ENCODE assay signal across 17 mouse cellular contexts in genomic region chr1:64516593-64516992, GRCm38 (mm10).
"Had no signal": no experiment of that assay in that cellular context is flagged by ENCODE, and none has a peak within 500 bp of the region (broad histone marks: within the 10 kb centered on the region; RNA-seq: fewer than 3 reads in every experiment).

No protein-coding gene starts in this region.

- H3K4me3 ChIP-seq: lung, embryonic 15.5 days; megakaryocyte, embryonic 14.5 days; midbrain, embryonic 13.5 days; midbrain, embryonic 15.5 days; neural tube, embryonic 12.5 days; stomach, embryonic 15.5 days had no signal

- H3K4me2 ChIP-seq: lung, embryonic 15.5 days; midbrain, embryonic 11.5 days; midbrain, embryonic 13.5 days; midbrain, embryonic 15.5 days; neural tube, embryonic 12.5 days; stomach, embryonic 15.5 days had no signal

- H3K36me3 ChIP-seq: lung, embryonic 15.5 days; midbrain, embryonic 13.5 days; midbrain, embryonic 15.5 days; neural tube, embryonic 12.5 days; stomach, embryonic 15.5 days had no signal

- H3K27me3 ChIP-seq: lung, embryonic 15.5 days; megakaryocyte, embryonic 14.5 days; midbrain, embryonic 13.5 days; midbrain, embryonic 15.5 days; neural tube, embryonic 12.5 days; stomach, embryonic 15.5 days had no signal

- DNase-seq: lung, adult 2 months; lung, postnatal 14 days; lung, postnatal 36 days; right cerebral cortex, postnatal 14 days; thymus, adult 2 months; thymus, postnatal 25 days; thymus, postnatal 4 days had no signal

- ATAC-seq: lung, postnatal 0 days; midbrain, embryonic 13.5 days; midbrain, embryonic 15.5 days had no signal

- H3K27ac ChIP-seq: lung, embryonic 15.5 days; macrophage; midbrain, embryonic 13.5 days; midbrain, embryonic 15.5 days; neural tube, embryonic 12.5 days; stomach, embryonic 15.5 days; stomach, postnatal 0 days had no signal

- H3K9me3 ChIP-seq: lung, embryonic 15.5 days; megakaryocyte, embryonic 14.5 days; midbrain, embryonic 13.5 days; midbrain, embryonic 15.5 days; neural tube, embryonic 12.5 days; stomach, embryonic 15.5 days had no signal

- H3K4me1 ChIP-seq: midbrain, embryonic 13.5 days; midbrain, embryonic 15.5 days; neural tube, embryonic 12.5 days; stomach, embryonic 15.5 days had no signal

- H3K9ac ChIP-seq: lung, embryonic 15.5 days; midbrain, embryonic 13.5 days; midbrain, embryonic 15.5 days; neural tube, embryonic 12.5 days; stomach, embryonic 15.5 days had no signal
